Mouse (Mus musculus): Measurements from ENCODE around the gene Tmem234.
A peak's percentile ranks its signal among the peaks of the same experiment; 100 is the strongest.

Gene Tmem234

DNA sequence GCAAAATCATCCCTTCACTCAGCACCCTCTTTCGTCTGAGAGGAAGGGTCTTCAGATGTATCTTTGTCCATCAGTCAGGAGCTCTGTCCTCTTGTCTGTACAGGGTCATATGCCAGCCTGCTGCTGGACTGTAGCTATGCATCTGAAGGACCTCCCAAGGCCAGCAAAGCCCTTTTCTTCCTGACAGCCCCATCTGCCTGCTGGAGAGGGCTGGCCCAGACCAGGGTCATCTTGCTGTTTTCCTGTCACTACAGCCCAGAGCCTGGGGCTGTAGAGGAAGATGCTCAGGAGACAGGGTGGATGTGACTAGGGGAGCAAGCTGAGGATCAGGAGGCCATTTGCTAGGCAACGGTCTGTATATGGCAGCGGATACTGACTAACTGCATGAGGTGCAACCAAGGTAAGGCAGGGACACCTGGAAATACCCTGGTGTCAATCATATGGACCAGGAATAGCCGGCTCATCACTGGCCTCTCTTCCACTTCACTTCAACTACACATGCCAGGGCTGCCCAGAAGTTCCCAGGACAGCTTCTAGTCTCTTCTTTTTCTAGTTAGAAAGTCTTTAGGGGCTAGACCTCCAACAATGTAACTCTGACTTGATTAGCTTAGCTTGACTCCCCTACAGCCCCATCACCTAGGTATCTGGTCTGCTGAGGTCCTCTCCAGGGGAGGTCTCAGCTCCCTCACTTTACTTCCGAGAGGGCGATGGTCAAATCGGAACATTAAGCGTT, 22.5 kb downstream of the Tmem234 start:
- DNase-seq: no peak

GRCm38 (mm10) chr4:129623681-129624091, 23.2 kb downstream of the Tmem234 start, which contains the start of gene Ccdc28b:
TSS of gene Ccdc28b (minus strand) at chr4:129623947.
- peak; percentile 65 for DNase-seq

DNA sequence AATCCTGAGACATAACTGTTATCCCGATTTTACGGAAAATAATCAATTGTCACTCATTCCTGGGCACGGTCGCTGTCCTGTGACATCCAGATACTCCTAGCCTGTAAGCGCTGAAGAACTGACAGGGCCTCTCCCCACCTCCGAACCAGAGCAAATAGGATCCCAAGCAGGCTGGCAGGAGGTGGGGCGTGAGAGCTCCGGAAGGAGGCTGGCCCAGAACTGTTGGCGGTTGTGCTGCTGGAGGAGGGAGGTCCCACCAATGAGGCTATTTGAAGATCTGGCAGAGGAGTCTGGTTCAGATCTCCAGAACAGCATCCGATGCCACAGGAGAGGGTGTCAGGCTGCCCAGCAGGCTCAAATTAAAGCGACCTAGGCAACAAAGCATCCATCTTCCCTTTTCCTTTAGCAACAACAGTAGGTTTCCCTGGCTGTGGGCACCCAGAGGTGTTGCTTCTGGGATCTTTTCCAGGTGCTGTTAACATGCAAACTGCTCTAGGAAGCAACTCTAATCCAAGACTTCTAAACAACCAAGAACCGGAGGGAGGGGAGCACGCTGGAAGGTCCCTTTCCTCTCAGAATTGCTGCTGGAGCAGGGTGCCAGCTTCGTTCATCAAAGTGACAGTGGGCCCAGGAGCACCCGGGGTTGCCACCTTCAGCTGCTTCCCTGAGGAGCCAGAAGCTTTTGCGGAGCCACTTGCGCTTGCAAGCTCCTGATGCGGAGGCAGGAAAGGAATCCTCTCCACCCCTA, 24.0 kb downstream of the Tmem234 start:
- peak; percentile 95 for DNase-seq

GRCm38 (mm10) chr4:129625029-129625370, 24.5 kb downstream of the Tmem234 start:
- peak; percentile 78 for DNase-seq

DNA sequence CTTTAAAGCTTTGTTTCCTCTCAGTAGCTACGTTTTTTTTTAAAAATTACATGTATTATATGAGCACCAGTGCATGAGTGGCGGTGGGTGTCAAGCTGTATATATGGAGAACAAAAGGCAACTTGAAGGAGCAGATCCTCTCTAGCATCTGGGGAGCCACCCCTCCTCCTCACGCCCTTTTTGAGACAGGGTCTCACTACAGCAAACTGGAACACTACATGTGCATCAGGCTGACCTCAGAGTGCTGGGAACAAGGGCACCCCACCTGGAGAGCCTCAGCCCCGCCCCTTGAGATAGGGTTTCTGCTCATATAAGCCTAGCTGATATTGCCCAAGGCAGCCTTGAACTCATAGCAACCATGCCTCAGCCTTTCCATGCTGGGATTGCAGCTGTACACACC, 25.0 kb downstream of the Tmem234 start:
- DNase-seq: no peak

DNA sequence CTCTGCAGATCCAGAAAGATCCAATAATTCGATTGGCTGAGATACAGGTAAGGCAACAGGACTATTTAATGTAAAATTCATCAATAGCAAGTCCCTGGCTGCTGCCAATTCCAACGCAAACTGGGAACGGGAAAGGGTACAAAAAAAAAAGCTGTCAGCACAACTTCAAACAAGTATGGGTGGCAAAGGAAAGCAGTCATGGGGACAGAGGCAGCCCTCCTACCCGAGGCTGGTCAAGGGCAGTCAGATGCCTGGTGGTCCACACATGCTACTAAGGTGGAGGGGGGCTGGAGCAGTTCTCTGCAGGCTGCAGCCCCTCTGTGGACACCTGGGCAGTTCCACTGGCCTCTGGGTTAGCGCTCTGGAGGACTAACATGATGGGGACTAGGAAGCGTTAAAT, 25.6 kb downstream of the Tmem234 start:
- DNase-seq: no peak

DNA sequence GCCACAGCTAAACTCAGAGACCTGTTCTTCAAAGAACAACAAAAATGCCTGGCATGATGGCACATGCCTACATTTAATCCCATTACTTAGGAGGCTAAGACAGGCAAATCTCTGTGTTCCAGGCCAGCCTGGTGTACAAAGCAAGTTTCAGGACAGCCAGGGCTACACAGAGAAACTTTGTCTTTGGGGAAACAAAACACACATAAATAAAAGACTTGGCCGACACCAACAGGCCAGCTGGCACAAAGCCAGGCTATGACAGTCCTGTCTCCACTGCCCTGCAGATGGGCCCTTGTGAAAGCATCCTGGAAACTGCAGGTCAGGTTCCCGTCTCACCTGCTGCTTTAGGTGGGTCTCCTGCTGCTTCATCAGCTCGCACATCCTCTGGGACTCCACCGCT, 30.5 kb downstream of the Tmem234 start:
- peak; percentile 64 for DNase-seq

- DNase-seq: no peak
Observed at GRCm38 (mm10) chr4:129631867-129632266, 31.4 kb downstream of the Tmem234 start.

DNA sequence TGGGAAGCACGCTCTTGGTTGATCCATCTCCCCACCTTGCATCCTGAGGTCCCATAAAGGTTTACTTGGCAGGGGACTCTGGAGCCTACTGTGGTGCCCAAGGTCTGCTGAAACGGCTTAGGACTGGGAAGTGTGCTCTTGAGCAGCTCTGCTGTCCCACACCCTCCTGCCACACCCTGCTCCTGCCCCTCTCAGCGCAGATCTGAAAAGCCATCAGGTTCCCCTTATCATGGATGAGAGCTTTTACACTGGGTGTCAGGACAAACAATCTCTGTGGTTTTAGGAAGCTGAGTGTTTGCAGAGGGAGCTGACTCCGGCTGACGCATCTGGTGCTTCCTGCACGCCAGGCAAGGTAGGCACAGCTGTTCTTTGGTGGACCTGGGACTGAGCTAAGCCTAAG, 33.4 kb downstream of the Tmem234 start:
- no peak for DNase-seq

DNA sequence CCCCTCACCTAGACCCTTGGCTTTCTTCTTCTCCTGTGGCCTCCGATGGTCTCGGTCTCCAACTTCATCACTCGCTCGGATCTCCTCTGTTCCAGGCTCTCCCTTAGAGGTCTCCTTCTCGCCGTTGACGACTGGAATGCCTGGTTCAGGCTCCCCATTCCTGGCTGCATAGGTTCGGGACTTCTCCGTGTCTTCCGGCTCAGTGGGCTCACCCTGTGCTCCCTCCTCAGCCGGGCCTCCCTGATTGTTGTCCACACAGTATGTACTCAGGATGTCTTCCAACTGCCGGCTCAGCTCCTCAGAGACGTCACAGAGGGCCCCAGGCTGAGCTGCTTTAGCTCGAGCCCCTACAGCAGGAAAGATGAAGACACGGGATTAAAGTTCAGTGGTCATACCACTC, 38.8 kb downstream of the Tmem234 start:
- no peak for DNase-seq

DNA sequence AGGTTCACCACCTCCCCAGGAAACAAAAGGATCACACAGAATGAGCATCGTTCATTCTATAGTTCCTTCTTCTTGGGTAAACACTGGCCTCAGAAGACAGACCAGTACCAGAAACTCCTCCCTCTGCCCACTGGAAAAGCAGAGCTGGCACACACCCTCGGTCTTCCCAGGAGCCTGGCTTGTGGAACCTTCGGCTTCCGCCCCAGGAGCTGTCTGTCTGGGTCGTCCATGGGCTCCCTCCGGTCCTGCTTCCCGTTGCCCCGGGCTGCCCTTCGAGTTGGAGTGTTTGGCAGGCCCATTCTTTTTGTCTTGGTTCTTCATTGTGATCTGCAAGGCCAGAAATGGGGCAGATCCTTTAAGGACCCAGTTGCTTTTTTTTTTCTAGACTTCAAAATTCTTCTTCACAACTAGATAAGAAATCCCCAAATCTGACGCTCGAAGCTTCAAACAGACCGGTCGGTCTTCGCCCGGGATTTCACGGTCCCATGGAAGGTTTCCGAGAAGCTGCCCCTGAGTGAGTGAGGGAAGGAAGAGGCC, 39.7 kb downstream of the Tmem234 start:
- no peak for DNase-seq

DNA sequence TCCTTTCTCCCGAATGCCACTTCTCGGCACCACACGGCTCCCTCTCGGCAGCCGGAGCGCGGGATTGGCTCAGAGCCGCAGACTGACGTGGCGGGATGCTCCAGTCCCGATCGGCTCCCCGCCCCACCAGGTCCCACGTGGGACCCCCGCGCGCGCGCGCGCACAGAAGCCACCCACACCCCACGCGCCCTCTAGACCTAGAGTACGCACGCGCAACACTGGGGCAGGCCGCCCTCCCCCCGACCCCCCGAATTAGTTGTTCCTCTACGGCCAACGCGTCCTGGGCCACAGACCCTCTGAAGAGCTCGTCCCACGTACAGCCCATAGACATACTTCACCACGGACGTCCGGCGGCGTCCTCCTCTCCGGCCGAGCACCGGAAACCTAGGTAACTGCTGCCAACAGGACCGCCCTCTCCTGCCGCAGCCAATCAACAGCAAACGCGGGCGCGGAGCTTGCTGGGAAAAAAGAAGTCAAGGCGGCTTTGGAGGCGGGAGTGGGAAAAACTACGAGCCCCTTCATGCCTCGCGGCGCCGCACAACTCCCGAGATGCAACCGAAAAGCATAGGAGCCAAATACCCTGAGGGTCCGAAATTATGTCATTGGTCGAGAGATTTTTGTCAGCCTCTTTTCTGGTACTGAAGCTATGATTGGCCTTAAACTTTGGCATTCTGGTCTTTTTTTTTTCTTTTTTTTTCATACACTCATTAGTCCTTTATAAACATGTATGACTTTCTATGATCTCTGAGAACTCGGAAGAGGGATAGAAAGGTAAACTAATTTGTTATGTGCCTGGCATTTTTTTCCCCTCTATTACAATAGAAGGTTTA, 40.4 kb downstream of the Tmem234 start, which contains the start of gene Txlna:
Txlna (minus strand) TSS at position 428 of the 830 bp plus-strand sequence.
- peak; percentile 98 for DNase-seq

- DNase-seq: no peak
Observed at GRCm38 (mm10) chr4:129641756-129642155, 41.3 kb downstream of the Tmem234 start.

GRCm38 (mm10) chr4:129645204-129645603, 44.7 kb downstream of the Tmem234 start:
- DNase-seq: no peak

GRCm38 (mm10) chr4:129648656-129649055, 48.2 kb downstream of the Tmem234 start:
- DNase-seq: no peak

DNA sequence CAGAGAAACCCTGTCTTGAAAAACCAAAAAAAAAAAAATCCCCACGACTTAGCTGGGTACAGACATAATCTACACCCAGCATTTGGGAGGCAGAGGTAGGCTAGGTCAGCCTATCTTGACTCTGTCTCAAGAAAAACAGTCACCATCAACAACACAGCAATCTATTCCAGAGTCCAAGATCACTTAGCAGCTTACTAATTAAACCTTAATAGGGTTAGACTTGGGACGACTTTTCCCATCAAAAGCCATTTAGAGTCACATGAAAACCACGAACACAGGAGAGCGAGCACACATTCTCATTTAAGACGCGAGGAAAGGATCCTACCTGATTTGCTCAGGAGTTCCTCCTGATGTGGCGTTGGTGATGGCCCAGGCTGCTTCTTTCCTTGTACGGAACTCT, 49.9 kb downstream of the Tmem234 start:
- no peak for DNase-seq

DNA sequence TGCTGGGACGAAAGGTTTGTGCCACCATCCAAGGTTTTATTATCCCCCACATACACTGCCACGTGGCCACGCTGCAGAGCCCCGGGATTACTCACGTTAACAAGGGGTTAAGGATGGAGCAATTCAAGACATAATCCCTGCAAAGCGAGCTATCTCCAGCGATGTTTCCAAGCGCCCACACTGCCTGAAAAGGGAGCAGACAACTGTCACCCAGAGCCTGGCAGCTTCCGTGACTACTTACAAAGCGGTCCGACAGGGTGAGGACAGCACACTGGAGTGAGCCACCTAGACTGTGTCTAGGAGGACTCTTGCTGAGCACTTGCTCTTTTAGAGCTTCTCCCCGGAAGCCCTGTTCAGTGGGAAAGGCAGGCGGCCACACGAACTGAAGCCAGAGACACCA, 54.3 kb downstream of the Tmem234 start:
- no peak for DNase-seq

DNA sequence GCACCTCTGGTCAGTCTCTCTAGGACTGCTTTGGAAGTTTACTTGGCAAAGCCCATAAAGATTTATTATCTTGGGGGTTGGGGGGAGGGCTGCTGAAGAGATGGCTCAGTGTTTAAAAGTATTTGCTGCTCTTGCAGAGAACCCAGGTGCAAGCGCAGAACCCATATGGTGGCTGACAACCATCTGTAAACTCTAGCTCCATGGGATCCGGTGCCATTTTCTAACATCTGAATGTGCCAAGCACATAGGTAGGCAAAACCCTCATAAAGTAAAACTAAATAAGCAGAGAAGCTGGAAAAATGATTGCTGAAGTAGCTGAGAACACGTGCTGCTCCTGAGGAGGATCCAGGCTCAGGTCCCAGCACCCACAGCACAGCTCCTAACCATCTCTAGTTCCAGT, 61.1 kb downstream of the Tmem234 start:
- peak; percentile 52 for DNase-seq

- DNase-seq: no peak
Observed at GRCm38 (mm10) chr4:129662255-129662813, 61.9 kb downstream of the Tmem234 start.

DNA sequence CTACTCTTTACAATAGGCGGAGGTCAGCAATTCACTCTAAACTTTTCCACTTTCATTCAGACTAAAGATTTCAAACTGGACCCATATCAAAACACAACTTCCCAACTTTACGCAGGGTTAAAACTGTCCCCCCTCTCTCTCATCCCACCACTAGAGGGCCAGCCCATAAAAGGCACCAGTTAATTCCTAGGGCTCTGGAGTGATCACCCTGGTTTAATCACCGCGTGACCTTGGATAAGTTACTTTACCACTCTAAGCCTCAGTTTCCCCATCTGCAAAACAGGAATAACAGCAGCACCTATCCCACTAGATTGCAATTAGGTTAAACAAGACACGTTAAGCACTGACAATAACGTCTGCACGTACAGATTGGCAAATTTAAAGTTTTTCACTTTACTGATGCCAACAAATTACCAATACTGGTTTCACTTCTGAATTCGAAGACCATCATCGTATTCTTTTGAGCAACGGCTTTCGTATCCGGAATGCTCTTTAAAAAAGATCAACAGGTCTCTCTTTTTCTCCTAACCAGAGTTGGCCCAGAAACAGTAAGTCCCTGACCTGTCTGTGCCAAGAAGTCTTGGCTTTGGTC, 71.1 kb downstream of the Tmem234 start:
- peak; percentile 27 for DNase-seq

GRCm38 (mm10) chr4:129672083-129672877, 71.8 kb downstream of the Tmem234 start, which contains the start of gene Kpna6:
TSS of gene Kpna6 (minus strand) at chr4:129672767.
- DNase-seq: peak; percentile 81
